Comparison of ENCODE assay signal across 20 mouse cellular contexts in the genomic region with DNA sequence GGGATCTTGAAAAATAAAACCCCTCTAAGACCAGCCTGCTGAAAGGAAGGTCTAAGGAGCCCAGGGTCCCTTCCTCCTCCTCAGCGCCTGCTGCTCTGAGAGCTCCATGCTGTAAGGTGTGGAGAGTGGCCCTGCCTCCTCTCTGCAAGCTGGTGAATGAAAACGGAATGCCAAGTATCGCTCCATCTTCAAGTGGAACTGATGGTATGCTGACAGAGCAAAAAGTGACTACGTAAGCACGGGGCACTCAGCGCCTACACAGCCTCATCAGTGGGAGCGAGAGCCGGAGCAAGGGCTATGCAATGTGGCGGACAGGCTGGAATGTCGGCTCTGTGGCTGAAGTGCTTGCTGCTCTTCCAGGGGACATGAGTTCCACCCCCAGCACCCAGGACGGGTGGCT. TPM values are rescaled to one million over a fixed set of nuclear protein-coding genes. Genes with fewer than 3 reads are reported as not detected.
DNase-seq lines count a peak whose midpoint lies in the region; ATAC-seq and TF ChIP-seq lines count a peak whose summit lies in the region.
"Had no signal": no experiment of that assay in that cellular context is flagged by ENCODE, and none has a peak within 500 bp of the region (broad histone marks: within the 10 kb centered on the region; RNA-seq: fewer than 3 reads in every experiment).

No protein-coding gene starts in this region.

- TF ChIP-seq CTCF in kidney, postnatal 0 days (IDR thresholded peaks at IDR 0.05; ENCODE audit: low read depth) = no peak
- no peak for TF ChIP-seq CTCF in gastrocnemius, adult 2 months (IDR thresholded peaks at IDR 0.05)

- no peaks in the 10 kb centered on the region for H3K27me3 ChIP-seq in heart, embryonic 13.5 days (replicated peaks)
- no peaks in the 10 kb centered on the region for H3K27me3 ChIP-seq in kidney, postnatal 0 days (ENCODE audit: insufficient read depth, low read length)
- H3K27me3 ChIP-seq in lung, embryonic 16.5 days (ENCODE audit: control insufficient read depth, insufficient read depth, low read depth, low read length) = no peaks in the 10 kb centered on the region
- H3K27me3 ChIP-seq: embryonic facial prominence, embryonic 13.5 days; limb, embryonic 12.5 days; liver, embryonic 12.5 days had no signal

- H3K4me2 ChIP-seq in heart, embryonic 13.5 days = peak overlapping the region; percentile 41
- no peak overlapping the region for H3K4me2 ChIP-seq in kidney, postnatal 0 days (ENCODE audit: low read length)
- no peak overlapping the region; the same call in 1 of the 2 replicates for H3K4me2 ChIP-seq in lung, embryonic 16.5 days (ENCODE audit: low read depth, low read length)
- H3K4me2 ChIP-seq: embryonic facial prominence, embryonic 13.5 days; limb, embryonic 12.5 days; liver, embryonic 12.5 days had no signal

- H3K4me3 ChIP-seq in heart, embryonic 13.5 days = no peak overlapping the region
- H3K4me3 ChIP-seq in kidney, postnatal 0 days (replicated peaks; ENCODE audit: low read depth, low read length) = no peak overlapping the region
- H3K4me3 ChIP-seq in lung, embryonic 16.5 days (ENCODE audit: low read length) = no peak overlapping the region
- H3K4me3 ChIP-seq in gastrocnemius, adult 2 months = no peak overlapping the region
- H3K4me3 ChIP-seq: embryonic facial prominence, embryonic 13.5 days; limb, embryonic 12.5 days; liver, embryonic 12.5 days had no signal

- no peak overlapping the region for H3K27ac ChIP-seq in heart, embryonic 13.5 days (replicated peaks)
- H3K27ac ChIP-seq in kidney, postnatal 0 days = no peak overlapping the region
- no peak overlapping the region for H3K27ac ChIP-seq in lung, embryonic 16.5 days (ENCODE audit: low read length)
- no peak overlapping the region for H3K27ac ChIP-seq in gastrocnemius, adult 2 months
- H3K27ac ChIP-seq: embryonic facial prominence, embryonic 13.5 days; hindbrain, postnatal 0 days; limb, embryonic 12.5 days; liver, embryonic 12.5 days had no signal

- 40% methylated on average over 11 of the region's 11 CpGs for WGBS in heart, embryonic 13.5 days
- WGBS in kidney, postnatal 0 days = 59% methylated on average over 11 of the region's 11 CpGs
- WGBS in lung, embryonic 16.5 days = 55% methylated on average over 11 of the region's 11 CpGs

- ATAC-seq in heart, embryonic 13.5 days (ENCODE audit: extremely low read depth, insufficient number of reproducible peaks, low FRiP score, low TSS enrichment) = no peak; the same call in 1 of the 2 replicates
- peak; percentile 46; the same call in 1 of the 2 replicates for ATAC-seq in kidney, postnatal 0 days (replicated peaks; ENCODE audit: low FRiP score, low read depth)
- ATAC-seq in lung, embryonic 16.5 days (ENCODE audit: low read depth) = peak; percentile 82
- ATAC-seq: forebrain, embryonic 16.5 days; hindbrain, postnatal 0 days; intestine, postnatal 0 days; liver, embryonic 12.5 days; midbrain, embryonic 16.5 days had no signal

- peaks cover 37% of the 10 kb centered on the region for H3K36me3 ChIP-seq in heart, embryonic 13.5 days
- H3K36me3 ChIP-seq in kidney, postnatal 0 days (ENCODE audit: insufficient read depth, low read length) = 0 out of 2 replicates have a peak, but pooled peaks cover 5% of the 10 kb centered on the region
- H3K36me3 ChIP-seq in lung, embryonic 16.5 days (ENCODE audit: control insufficient read depth, insufficient read depth, low read length) = peaks cover 14% of the 10 kb centered on the region

- intact Hi-C loops in heart, postnatal 25 days (cut with DNase I) = no loop called here
- intact Hi-C loops in gastrocnemius, adult 2 months (cut with DNase I) = no loop called here

- H3K9ac ChIP-seq in heart, embryonic 13.5 days = no peak overlapping the region
- no peak overlapping the region for H3K9ac ChIP-seq in kidney, postnatal 0 days (ENCODE audit: low read depth, low read length)
- no peak overlapping the region for H3K9ac ChIP-seq in lung, embryonic 16.5 days (ENCODE audit: low read length)
- H3K9ac ChIP-seq: embryonic facial prominence, embryonic 13.5 days; limb, embryonic 12.5 days; liver, embryonic 12.5 days had no signal

- no peaks in the 10 kb centered on the region for H3K9me3 ChIP-seq in heart, embryonic 13.5 days
- no peaks in the 10 kb centered on the region for H3K9me3 ChIP-seq in kidney, postnatal 0 days (replicated peaks; ENCODE audit: low read length)
- H3K9me3 ChIP-seq in lung, embryonic 16.5 days (ENCODE audit: control insufficient read depth, low read length) = no peaks in the 10 kb centered on the region
- H3K9me3 ChIP-seq: embryonic facial prominence, embryonic 13.5 days; limb, embryonic 12.5 days; liver, embryonic 12.5 days had no signal

- no peak for DNase-seq in heart, postnatal 25 days (ENCODE audit: low spot score)
- no peak for DNase-seq in kidney, postnatal 0 days (ENCODE audit: low spot score)
- DNase-seq in kidney, postnatal 36 days = no peak
- DNase-seq in brain, adult 2 months (ENCODE audit: low read depth, low spot score) = peak; percentile 65
- DNase-seq in Muller cell, postnatal 12 days (ENCODE audit: inconsistent ontology term) = no peak
- DNase-seq in gastrocnemius, adult 2 months = no peak
- DNase-seq: adrenal gland, adult 8-10 months; cerebellum, postnatal 10 days; heart, postnatal 36 days; right cerebral cortex, postnatal 25 days; thymus, adult 18-20 months had no signal

- H3K4me1 ChIP-seq in heart, embryonic 13.5 days = peaks cover 56% of the 10 kb centered on the region
- peaks cover 9% of the 10 kb centered on the region; the same call in 1 of the 2 replicates for H3K4me1 ChIP-seq in kidney, postnatal 0 days (replicated peaks; ENCODE audit: insufficient read depth, low read length)
- peaks cover 28% of the 10 kb centered on the region for H3K4me1 ChIP-seq in lung, embryonic 16.5 days (replicated peaks; ENCODE audit: control insufficient read depth, insufficient read depth, low read length)

RNA-seq across cellular contexts. Expression of a gene that starts 47.3 kb away (rescaled TPM):
- 46.8 and 50.9 TPM in 2 replicates for polyA plus RNA-seq in heart, embryonic 13.5 days (2015; fragmentation: Nextera tagmentation; extraction: Ambion mirVana)
- total RNA-seq in heart, postnatal 25 days (2021) = 10 to 100 TPM; 54.7 to 59.7 TPM
- polyA plus RNA-seq in kidney, postnatal 0 days (2015; fragmentation: Nextera tagmentation; extraction: Ambion mirVana) = 50.9 and 51.0 TPM in 2 replicates
- polyA plus RNA-seq in lung, embryonic 16.5 days (2015; fragmentation: Nextera tagmentation; extraction: Ambion mirVana) = 65.9 and 70.8 TPM in 2 replicates
- total RNA-seq in gastrocnemius, adult 2 months (2021) = 10 to 100 TPM; 14.1 to 22.4 TPM
